10 mouse cellular contexts compared by ENCODE assay signal in genomic region chr5:122234319-122235195, GRCm38 (mm10). TPM values are rescaled to one million over a fixed set of nuclear protein-coding genes. Genes with fewer than 3 reads are reported as not detected.
DNase-seq lines count a peak whose midpoint lies in the region; ATAC-seq and TF ChIP-seq lines count a peak whose summit lies in the region.
"Had no signal": no experiment of that assay in that cellular context is flagged by ENCODE, and none has a peak within 500 bp of the region (broad histone marks: within the 10 kb centered on the region; RNA-seq: fewer than 3 reads in every experiment).

No protein-coding gene starts in this region.

- no peaks in the 10 kb centered on the region for H3K9me3 ChIP-seq in hindbrain, embryonic 15.5 days
- no peaks in the 10 kb centered on the region for H3K9me3 ChIP-seq in hindbrain, embryonic 14.5 days (ENCODE audit: control insufficient read depth, low read length)
- no peaks in the 10 kb centered on the region for H3K9me3 ChIP-seq in intestine, postnatal 0 days (ENCODE audit: control insufficient read depth)
- H3K9me3 ChIP-seq in midbrain, embryonic 14.5 days (ENCODE audit: control insufficient read depth, low read length), result no peaks in the 10 kb centered on the region
- H3K9me3 ChIP-seq: liver, embryonic 13.5 days had no signal

- ATAC-seq in hindbrain, embryonic 15.5 days (ENCODE audit: low FRiP score, low read depth), result no peak
- no peak for ATAC-seq in hindbrain, embryonic 14.5 days (ENCODE audit: low FRiP score)
- peak; percentile 47 for ATAC-seq in activated CD4-positive, CD25-positive, alpha-beta regulatory T cell, adult 4 months
- no peak for ATAC-seq in intestine, postnatal 0 days
- no peak for ATAC-seq in midbrain, embryonic 14.5 days (ENCODE audit: low FRiP score, low TSS enrichment)

- DNase-seq in hindbrain, embryonic 14.5 days (ENCODE audit: low spot score), result no peak
- peak; percentile 87 for DNase-seq in splenic B cell, adult 2 months (ENCODE audit: low read depth, low spot score)
- no peak for DNase-seq in gastrocnemius, postnatal 10 days
- DNase-seq in midbrain, embryonic 14.5 days, result no peak
- DNase-seq in lung, adult 2 months, result no peak
- DNase-seq: kidney, adult 18-20 months; liver, embryonic 13.5 days had no signal

- no peak for TF ChIP-seq POLR2A in lung, adult 2 months (IDR thresholded peaks at IDR 0.05; ENCODE audit: borderline replicate concordance, extremely low read depth, low read depth, low read length)

- no peaks in the 10 kb centered on the region for H3K27me3 ChIP-seq in hindbrain, embryonic 15.5 days
- no peaks in the 10 kb centered on the region for H3K27me3 ChIP-seq in hindbrain, embryonic 14.5 days (ENCODE audit: control insufficient read depth, insufficient read depth, low read length)
- H3K27me3 ChIP-seq in intestine, postnatal 0 days (replicated peaks; ENCODE audit: control insufficient read depth, insufficient read depth, low read length), result no peaks in the 10 kb centered on the region
- H3K27me3 ChIP-seq in splenic B cell, adult 2 months (ENCODE audit: control insufficient read depth, insufficient read depth, low read length, poor library complexity, severe bottlenecking), result no peaks in the 10 kb centered on the region
- H3K27me3 ChIP-seq in midbrain, embryonic 14.5 days (ENCODE audit: control insufficient read depth, insufficient read depth, low read length), result no peaks in the 10 kb centered on the region
- H3K27me3 ChIP-seq: liver, embryonic 13.5 days had no signal

- peaks cover 9% of the 10 kb centered on the region; the same call in 1 of the 2 replicates for H3K4me1 ChIP-seq in hindbrain, embryonic 15.5 days (replicated peaks)
- H3K4me1 ChIP-seq in hindbrain, embryonic 14.5 days (replicated peaks; ENCODE audit: control insufficient read depth, insufficient read depth, low read length), result no peaks in the 10 kb centered on the region
- H3K4me1 ChIP-seq in intestine, postnatal 0 days (replicated peaks; ENCODE audit: control insufficient read depth, insufficient read depth, low read length), result no peaks in the 10 kb centered on the region
- H3K4me1 ChIP-seq in midbrain, embryonic 14.5 days (ENCODE audit: control insufficient read depth, insufficient read depth, low read length), result no peaks in the 10 kb centered on the region
- no peaks in the 10 kb centered on the region for H3K4me1 ChIP-seq in lung, adult 2 months (ENCODE audit: control insufficient read depth, insufficient read depth, low read length)

- H3K4me2 ChIP-seq in hindbrain, embryonic 15.5 days, result no peak overlapping the region
- H3K4me2 ChIP-seq in hindbrain, embryonic 14.5 days (replicated peaks), result no peak overlapping the region
- no peak overlapping the region for H3K4me2 ChIP-seq in intestine, postnatal 0 days (replicated peaks; ENCODE audit: low read depth)
- H3K4me2 ChIP-seq in midbrain, embryonic 14.5 days (ENCODE audit: low read length), result no peak overlapping the region
- H3K4me2 ChIP-seq: liver, embryonic 13.5 days had no signal

- TF ChIP-seq CTCF in intestine, postnatal 0 days (IDR thresholded peaks at IDR 0.05; ENCODE audit: low read depth), result no peak
- no peak for TF ChIP-seq CTCF in lung, adult 2 months (IDR thresholded peaks at IDR 0.05; ENCODE audit: insufficient read depth, low read length)

- H3K4me3 ChIP-seq in hindbrain, embryonic 15.5 days, result no peak overlapping the region
- no peak overlapping the region for H3K4me3 ChIP-seq in hindbrain, embryonic 14.5 days (replicated peaks; ENCODE audit: low read length)
- H3K4me3 ChIP-seq in intestine, postnatal 0 days (ENCODE audit: low read depth, low read length), result no peak overlapping the region
- no peak overlapping the region for H3K4me3 ChIP-seq in midbrain, embryonic 14.5 days (replicated peaks; ENCODE audit: low read depth, low read length)
- H3K4me3 ChIP-seq in lung, adult 2 months (replicated peaks; ENCODE audit: extremely low read depth, low read depth, low read length), result no peak overlapping the region
- H3K4me3 ChIP-seq: liver, embryonic 13.5 days had no signal

- 81% methylated on average over 9 of the region's 9 CpGs for whole genome bisulfite sequencing in hindbrain, embryonic 15.5 days
- WGBS in hindbrain, embryonic 14.5 days, result 82% methylated on average over 9 of the region's 9 CpGs
- WGBS in intestine, postnatal 0 days, result 71% methylated on average over 9 of the region's 9 CpGs
- WGBS in midbrain, embryonic 14.5 days, result 88% methylated on average over 9 of the region's 9 CpGs
- 62% methylated on average over 9 of the region's 9 CpGs for WGBS in lung, adult 2 months

- 0 out of 2 replicates have a peak overlapping the region, but pooled peaks have one; percentile 15 for H3K27ac ChIP-seq in hindbrain, embryonic 15.5 days (replicated peaks)
- H3K27ac ChIP-seq in hindbrain, embryonic 14.5 days, result no peak overlapping the region
- peak overlapping the region; percentile 50; the same call in 1 of the 2 replicates for H3K27ac ChIP-seq in intestine, postnatal 0 days (ENCODE audit: low read depth, low read length)
- no peak overlapping the region for H3K27ac ChIP-seq in midbrain, embryonic 14.5 days (replicated peaks; ENCODE audit: low read depth, low read length)
- H3K27ac ChIP-seq: liver, embryonic 13.5 days had no signal

- H3K9ac ChIP-seq in hindbrain, embryonic 15.5 days, result no peak overlapping the region
- no peak overlapping the region for H3K9ac ChIP-seq in hindbrain, embryonic 14.5 days
- no peak overlapping the region for H3K9ac ChIP-seq in intestine, postnatal 0 days (ENCODE audit: low read depth, low read length)
- H3K9ac ChIP-seq in midbrain, embryonic 14.5 days (replicated peaks; ENCODE audit: low read length), result no peak overlapping the region
- H3K9ac ChIP-seq: liver, embryonic 13.5 days had no signal

- no peaks in the 10 kb centered on the region for H3K36me3 ChIP-seq in hindbrain, embryonic 15.5 days
- H3K36me3 ChIP-seq in hindbrain, embryonic 14.5 days (replicated peaks; ENCODE audit: control insufficient read depth, insufficient read depth), result no peaks in the 10 kb centered on the region; the same call in 1 of the 2 replicates
- no peaks in the 10 kb centered on the region for H3K36me3 ChIP-seq in intestine, postnatal 0 days (ENCODE audit: control insufficient read depth, insufficient read depth)
- H3K36me3 ChIP-seq in splenic B cell, adult 2 months (ENCODE audit: control insufficient read depth, insufficient read depth, low read length, poor library complexity, severe bottlenecking), result peaks cover 35% of the 10 kb centered on the region
- H3K36me3 ChIP-seq in midbrain, embryonic 14.5 days (ENCODE audit: control insufficient read depth, insufficient read depth, low read length), result 0 out of 2 replicates have a peak, but pooled peaks cover 2% of the 10 kb centered on the region
- H3K36me3 ChIP-seq: liver, embryonic 13.5 days had no signal

RNA-seq across cellular contexts. Expression of gene Hvcn1, which starts 28.0 kb away (rescaled TPM):
- polyA plus RNA-seq in hindbrain, embryonic 15.5 days (2015; fragmentation: Nextera tagmentation; extraction: Ambion mirVana), result 1.4 and 1.6 TPM in 2 replicates
- 1.2 and 1.5 TPM in 2 replicates for polyA plus RNA-seq in hindbrain, embryonic 14.5 days (2014; fragmentation: Nextera tagmentation; extraction: Ambion mirVana)
- 10 to 100 TPM; 39.5 to 46.5 TPM for polyA plus RNA-seq in activated CD4-positive, CD25-positive, alpha-beta regulatory T cell, adult 4 months (2017; shearing (Covaris generic))
- polyA plus RNA-seq in intestine, postnatal 0 days (2015; fragmentation: Nextera tagmentation; extraction: Ambion mirVana), result 3.6 TPM in 2 replicates
- total RNA-seq in gastrocnemius, postnatal 10 days (2021), result 1 to 10 TPM; 4.0 to 4.3 TPM
- polyA plus RNA-seq in midbrain, embryonic 14.5 days (2014; fragmentation: Nextera tagmentation; extraction: Ambion mirVana), result 1.8 and 2.5 TPM in 2 replicates
- 19.6 and 21.9 TPM in 2 replicates for polyA plus RNA-seq in lung, adult 2 months (2012; rRNA removed)

RNA-seq across cellular contexts. Expression of gene Tctn1, which starts 29.7 kb away (rescaled TPM):
- 5.1 and 5.3 TPM in 2 replicates for polyA plus RNA-seq in hindbrain, embryonic 15.5 days (2015; fragmentation: Nextera tagmentation; extraction: Ambion mirVana)
- 4.4 and 6.5 TPM in 2 replicates for polyA plus RNA-seq in hindbrain, embryonic 14.5 days (2014; fragmentation: Nextera tagmentation; extraction: Ambion mirVana)
- under 1 TPM; 0.75 to 0.96 TPM for polyA plus RNA-seq in activated CD4-positive, CD25-positive, alpha-beta regulatory T cell, adult 4 months (2017; shearing (Covaris generic))
- 1.6 and 1.9 TPM in 2 replicates for polyA plus RNA-seq in intestine, postnatal 0 days (2015; fragmentation: Nextera tagmentation; extraction: Ambion mirVana)
- 1 to 10 TPM; 2.8 to 6.3 TPM for total RNA-seq in gastrocnemius, postnatal 10 days (2021)
- 6.2 and 6.6 TPM in 2 replicates for polyA plus RNA-seq in midbrain, embryonic 14.5 days (2014; fragmentation: Nextera tagmentation; extraction: Ambion mirVana)
- 29.8 and 33.2 TPM in 2 replicates for polyA plus RNA-seq in lung, adult 2 months (2012; rRNA removed)

RNA-seq across cellular contexts. Expression of gene Pptc7, which starts 49.6 kb away (rescaled TPM):
- polyA plus RNA-seq in hindbrain, embryonic 15.5 days (2015; fragmentation: Nextera tagmentation; extraction: Ambion mirVana), result 8.1 and 8.2 TPM in 2 replicates
- polyA plus RNA-seq in hindbrain, embryonic 14.5 days (2014; fragmentation: Nextera tagmentation; extraction: Ambion mirVana), result 8.4 and 8.5 TPM in 2 replicates
- polyA plus RNA-seq in activated CD4-positive, CD25-positive, alpha-beta regulatory T cell, adult 4 months (2017; shearing (Covaris generic)), result 10 to 100 TPM; 13.5 to 14.8 TPM
- polyA plus RNA-seq in intestine, postnatal 0 days (2015; fragmentation: Nextera tagmentation; extraction: Ambion mirVana), result 13.0 and 13.6 TPM in 2 replicates
- total RNA-seq in gastrocnemius, postnatal 10 days (2021), result 10 to 100 TPM; 30.0 to 36.1 TPM
- 8.5 and 9.1 TPM in 2 replicates for polyA plus RNA-seq in midbrain, embryonic 14.5 days (2014; fragmentation: Nextera tagmentation; extraction: Ambion mirVana)
- 30.4 and 35.3 TPM in 2 replicates for polyA plus RNA-seq in lung, adult 2 months (2012; rRNA removed)

Comparison
In these comparisons a context has a peak if more than half of its experiments do, and no peak if none do; other contexts are left out.
1. H3K27ac ChIP-seq: peak in hindbrain, embryonic 15.5 days (single experiment) and intestine, postnatal 0 days (single experiment); none in hindbrain, embryonic 14.5 days (single experiment) and midbrain, embryonic 14.5 days (single experiment).